8 mouse cellular contexts compared by ENCODE assay signal in the genomic region with DNA sequence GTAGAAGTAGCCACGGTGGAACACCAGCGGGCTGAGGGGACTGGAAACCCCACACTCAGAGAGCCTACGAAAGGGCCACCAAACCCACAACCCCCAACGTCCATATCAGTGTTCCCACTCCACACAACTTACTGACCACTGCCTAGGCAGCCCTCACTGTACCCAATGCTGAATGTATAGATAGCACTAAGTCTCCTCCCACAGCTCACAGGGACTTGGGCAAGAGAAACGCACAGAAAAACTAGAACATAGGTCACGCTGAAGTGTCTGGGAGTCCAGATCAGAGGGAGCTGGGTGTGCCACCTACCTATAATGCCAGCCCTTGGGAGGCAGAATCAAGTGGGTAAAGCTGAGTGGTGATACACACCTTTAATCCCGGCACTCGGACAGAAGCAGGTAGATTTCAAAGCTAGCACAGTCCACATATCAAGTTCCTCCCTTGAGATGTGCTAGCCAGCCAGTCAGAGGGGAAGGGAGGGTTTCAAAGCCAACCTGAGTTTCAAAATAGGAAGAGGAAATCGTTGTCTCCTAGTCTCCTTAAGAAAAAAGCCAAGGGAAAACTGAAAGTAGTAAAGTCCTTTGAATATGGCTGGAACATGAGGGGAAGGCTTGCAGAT. TPM values are rescaled to one million over a fixed set of nuclear protein-coding genes. Genes with fewer than 3 reads are reported as not detected.
A peak's percentile ranks its signal among the peaks of the same experiment; 100 is the strongest.
DNase-seq lines count a peak whose midpoint lies in the region; ATAC-seq and TF ChIP-seq lines count a peak whose summit lies in the region.

No protein-coding gene starts in this region.

- no peaks in the 10 kb centered on the region for H3K36me3 ChIP-seq in kidney, embryonic 15.5 days
- peaks cover 4% of the 10 kb centered on the region; the same call in 1 of the 2 replicates for H3K36me3 ChIP-seq in forebrain, embryonic 15.5 days
- peaks cover under 1% of the 10 kb centered on the region; the same call in 1 of the 2 replicates for H3K36me3 ChIP-seq in liver, adult 2 months (ENCODE audit: control insufficient read depth, insufficient read depth, low read length)
- peaks cover 2% of the 10 kb centered on the region; the same call in 1 of the 2 replicates for H3K36me3 ChIP-seq in neural tube, embryonic 12.5 days

- no peak overlapping the region for H3K27ac ChIP-seq in kidney, embryonic 15.5 days
- no peak overlapping the region for H3K27ac ChIP-seq in forebrain, embryonic 15.5 days (replicated peaks)
- peak overlapping the region; percentile 70 for H3K27ac ChIP-seq in liver, adult 2 months (replicated peaks; ENCODE audit: insufficient read depth, low read depth, low read length)
- H3K27ac ChIP-seq in neural tube, embryonic 12.5 days: no peak overlapping the region

- no peak overlapping the region for H3K4me3 ChIP-seq in kidney, embryonic 15.5 days (replicated peaks)
- H3K4me3 ChIP-seq in forebrain, embryonic 15.5 days: 0 out of 2 replicates have a peak overlapping the region, but pooled peaks have one; percentile 72
- peak overlapping the region; percentile 29 for H3K4me3 ChIP-seq in liver, adult 2 months (ENCODE audit: insufficient read depth, low read depth, low read length)
- H3K4me3 ChIP-seq in neural tube, embryonic 12.5 days: peak overlapping the region; percentile 71; the same call in 1 of the 2 replicates

- no peak for ATAC-seq in kidney, embryonic 15.5 days (replicated peaks; ENCODE audit: low FRiP score)
- ATAC-seq in forebrain, embryonic 15.5 days (replicated peaks): no peak
- ATAC-seq in neural tube, embryonic 12.5 days (ENCODE audit: low FRiP score, low read depth): no peak

- DNase-seq in kidney, postnatal 10 days: no peak
- DNase-seq in liver, adult 2 months (ENCODE audit: extremely low read depth, low read depth, low spot score): peak; percentile 24
- DNase-seq in right cerebral cortex, postnatal 10 days (ENCODE audit: low spot score in 2 of 2): no peak
- no peak for DNase-seq in right cerebral cortex, postnatal 25 days
- DNase-seq in thymus, postnatal 0 days (ENCODE audit: low spot score): no peak

- H3K4me1 ChIP-seq in kidney, embryonic 15.5 days: peaks cover 33% of the 10 kb centered on the region
- H3K4me1 ChIP-seq in forebrain, embryonic 15.5 days: peaks cover 28% of the 10 kb centered on the region
- peaks cover 30% of the 10 kb centered on the region for H3K4me1 ChIP-seq in liver, adult 2 months (ENCODE audit: control insufficient read depth, insufficient read depth, low read length)
- peaks cover 35% of the 10 kb centered on the region for H3K4me1 ChIP-seq in neural tube, embryonic 12.5 days

- H3K9me3 ChIP-seq in kidney, embryonic 15.5 days (replicated peaks): no peaks in the 10 kb centered on the region
- H3K9me3 ChIP-seq in forebrain, embryonic 15.5 days: no peaks in the 10 kb centered on the region
- no peaks in the 10 kb centered on the region for H3K9me3 ChIP-seq in neural tube, embryonic 12.5 days

- TF ChIP-seq POLR2A in liver, adult 2 months (IDR thresholded peaks at IDR 0.05; ENCODE audit: extremely low read depth, insufficient read depth, low read length): no peak

- H3K27me3 ChIP-seq in kidney, embryonic 15.5 days: no peaks in the 10 kb centered on the region
- no peaks in the 10 kb centered on the region for H3K27me3 ChIP-seq in forebrain, embryonic 15.5 days
- no peaks in the 10 kb centered on the region for H3K27me3 ChIP-seq in liver, adult 2 months (ENCODE audit: control insufficient read depth, insufficient read depth, low read length)
- H3K27me3 ChIP-seq in neural tube, embryonic 12.5 days (replicated peaks): no peaks in the 10 kb centered on the region

- 81% methylated on average over 9 of the region's 9 CpGs for WGBS in kidney, embryonic 15.5 days
- WGBS in forebrain, embryonic 15.5 days: 91% methylated on average over 9 of the region's 9 CpGs
- WGBS in liver, adult 2 months: 50% methylated on average over 9 of the region's 9 CpGs
- WGBS in neural tube, embryonic 12.5 days: 94% methylated on average over 9 of the region's 9 CpGs

- H3K4me2 ChIP-seq in kidney, embryonic 15.5 days: peak overlapping the region; percentile 93
- H3K4me2 ChIP-seq in forebrain, embryonic 15.5 days (replicated peaks): peak overlapping the region; percentile 83; the same call in 1 of the 2 replicates
- H3K4me2 ChIP-seq in neural tube, embryonic 12.5 days (replicated peaks): peak overlapping the region; percentile 82

- peaks cover 15% of the 10 kb centered on the region; the same call in 1 of the 2 replicates for H3K79me2 ChIP-seq in liver, adult 2 months (ENCODE audit: control insufficient read depth, insufficient read depth, low read length)

- no peak overlapping the region for H3K9ac ChIP-seq in kidney, embryonic 15.5 days
- no peak overlapping the region for H3K9ac ChIP-seq in forebrain, embryonic 15.5 days (replicated peaks)
- H3K9ac ChIP-seq in liver, adult 2 months (ENCODE audit: low read depth, low read length): peak overlapping the region; percentile 9
- H3K9ac ChIP-seq in neural tube, embryonic 12.5 days: no peak overlapping the region

- TF ChIP-seq CTCF in liver, adult 2 months (IDR thresholded peaks at IDR 0.05; ENCODE audit: low read depth, low read length): no peak

RNA-seq across cellular contexts. Expression of gene Rpia, which starts 1.9 kb away (rescaled TPM):
- 3.1 and 3.4 TPM in 2 replicates for polyA plus RNA-seq in kidney, embryonic 15.5 days (2015; fragmentation: Nextera tagmentation; extraction: Ambion mirVana)
- 3.4 and 3.6 TPM in 2 replicates for polyA plus RNA-seq in forebrain, embryonic 15.5 days (2015; fragmentation: Nextera tagmentation; extraction: Ambion mirVana)
- 3.0 and 3.9 TPM in 2 replicates for total RNA-seq in liver, adult 2 months (2014; rRNA removed)
- polyA plus RNA-seq in liver, adult 2 months (2012; rRNA removed): 2.0 TPM in 2 replicates
- polyA plus RNA-seq in neural tube, embryonic 12.5 days (2016; fragmentation: Nextera tagmentation; extraction: Ambion mirVana): 2.9 and 3.6 TPM in 2 replicates
- 3.6 and 5.1 TPM in 2 replicates for polyA plus RNA-seq in thymus, postnatal 0 days (2015; fragmentation: Nextera tagmentation; extraction: Ambion mirVana)

RNA-seq across cellular contexts. Expression of gene Eif2ak3, which starts 54.2 kb away (rescaled TPM):
- polyA plus RNA-seq in kidney, embryonic 15.5 days (2015; fragmentation: Nextera tagmentation; extraction: Ambion mirVana): 11.2 and 12.5 TPM in 2 replicates
- 15.9 and 16.2 TPM in 2 replicates for polyA plus RNA-seq in forebrain, embryonic 15.5 days (2015; fragmentation: Nextera tagmentation; extraction: Ambion mirVana)
- total RNA-seq in liver, adult 2 months (2014; rRNA removed): 7.9 and 9.9 TPM in 2 replicates
- 5.2 and 7.1 TPM in 2 replicates for polyA plus RNA-seq in liver, adult 2 months (2012; rRNA removed)
- polyA plus RNA-seq in neural tube, embryonic 12.5 days (2016; fragmentation: Nextera tagmentation; extraction: Ambion mirVana): 17.2 and 17.7 TPM in 2 replicates
- 17.4 and 18.0 TPM in 2 replicates for polyA plus RNA-seq in thymus, postnatal 0 days (2015; fragmentation: Nextera tagmentation; extraction: Ambion mirVana)
